Mouse (Mus musculus): Measurements from ENCODE around the gene R3hdm4.

R3hdm4 gene

GRCm38 (mm10) chr10:79874290-79874862 is 46.6 kb downstream of the R3hdm4 start, which contains the start of the genes Prtn3 and Plppr3:
Gene Prtn3 (plus strand): TSS chr10:79874476.
Gene Plppr3 (minus strand): TSS chr10:79874634.
- intact Hi-C loops (cut with DNase I): no loop called here

DNA sequence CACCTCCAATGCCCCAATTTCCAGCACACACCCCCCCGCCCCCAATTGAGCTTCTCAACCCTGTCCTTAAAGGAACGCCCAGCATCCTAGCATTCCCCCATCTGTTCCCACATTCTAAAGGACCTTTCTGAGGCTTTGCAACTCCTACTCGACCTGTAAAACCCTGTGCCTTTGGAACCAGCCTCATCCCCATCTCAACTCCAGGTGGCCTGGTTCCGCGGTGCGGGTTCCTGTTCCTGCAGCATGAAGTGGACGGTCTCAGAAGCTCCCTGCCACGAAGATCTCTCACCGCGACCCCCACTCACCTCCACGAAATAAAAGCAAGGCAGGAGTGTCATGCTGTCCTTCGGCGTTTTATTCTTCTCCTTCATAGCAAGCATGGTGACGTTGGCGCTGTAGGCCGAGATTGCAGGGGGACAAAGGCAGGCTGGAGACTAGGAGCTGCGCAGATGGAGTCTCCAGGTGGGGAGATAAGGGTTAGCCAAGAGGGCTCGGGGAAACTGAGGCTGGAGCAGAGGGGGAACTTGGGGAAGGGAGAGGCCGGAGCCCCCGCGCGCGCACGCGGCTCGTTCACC is 47.2 kb downstream of the R3hdm4 start:
- intact Hi-C loops (cut with DNase I): no loop called here

DNA sequence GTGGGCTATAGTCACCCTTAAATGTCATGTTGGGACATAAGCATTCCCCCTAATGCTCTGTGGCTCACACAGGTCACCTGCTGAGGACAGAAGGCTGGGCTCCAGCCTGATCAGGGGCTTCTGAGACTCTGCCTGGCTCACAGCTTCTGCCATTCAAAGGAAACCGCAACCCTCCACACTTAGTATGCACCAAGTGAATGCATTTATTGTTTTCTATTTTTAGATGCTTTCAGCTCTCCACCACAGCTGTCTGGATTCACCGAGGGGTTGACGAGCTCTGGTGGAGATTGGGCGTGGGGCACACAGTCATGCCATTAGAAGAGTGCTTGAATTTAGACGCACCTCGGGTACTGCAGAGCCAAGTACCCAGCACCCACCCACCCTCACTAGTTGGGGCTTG is 47.7 kb downstream of the R3hdm4 start:
- intact Hi-C loops (cut with DNase I): no loop called here

GRCm38 (mm10) chr10:79872862-79873261 is 48.1 kb downstream of the R3hdm4 start:
- intact Hi-C loops (cut with DNase I): no loop called here

GRCm38 (mm10) chr10:79871845-79872244 is 49.2 kb downstream of the R3hdm4 start:
- intact Hi-C loops (cut with DNase I): no loop called here

GRCm38 (mm10) chr10:79866601-79867000 is 54.4 kb downstream of the R3hdm4 start:
- intact Hi-C loops (cut with DNase I): loop anchor here (5.0 kb wide), 1 partner anchor 34 kb away; no protein-coding TSS in a partner anchor

DNA sequence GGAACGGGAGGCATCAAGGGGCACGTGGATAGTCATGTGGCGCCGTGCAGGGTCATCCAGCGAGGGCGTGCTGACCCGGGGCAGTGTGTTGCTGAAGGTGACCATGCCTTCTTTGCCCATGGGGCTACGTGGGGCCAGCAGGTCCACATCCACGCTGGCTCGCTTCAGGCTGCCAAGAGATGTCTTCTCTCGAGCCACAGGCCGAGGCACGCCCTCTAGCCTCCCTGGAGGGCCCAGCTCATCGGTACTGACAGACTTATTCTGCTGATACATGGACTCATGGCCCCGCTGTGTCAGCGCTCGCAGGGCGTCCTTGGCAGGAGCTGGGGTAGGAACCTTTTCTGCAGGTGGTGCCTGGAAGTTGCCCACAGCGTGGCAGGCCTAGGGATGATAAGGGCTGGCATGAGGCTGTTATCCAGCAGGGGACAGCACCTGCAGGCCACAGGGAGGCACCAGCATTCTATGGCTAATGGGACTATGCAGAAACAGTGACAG is 55.2 kb downstream of the R3hdm4 start:
- intact Hi-C loops (cut with DNase I): loop anchor here (5.0 kb wide), 1 partner anchor 34 kb away; no protein-coding TSS in a partner anchor

DNA sequence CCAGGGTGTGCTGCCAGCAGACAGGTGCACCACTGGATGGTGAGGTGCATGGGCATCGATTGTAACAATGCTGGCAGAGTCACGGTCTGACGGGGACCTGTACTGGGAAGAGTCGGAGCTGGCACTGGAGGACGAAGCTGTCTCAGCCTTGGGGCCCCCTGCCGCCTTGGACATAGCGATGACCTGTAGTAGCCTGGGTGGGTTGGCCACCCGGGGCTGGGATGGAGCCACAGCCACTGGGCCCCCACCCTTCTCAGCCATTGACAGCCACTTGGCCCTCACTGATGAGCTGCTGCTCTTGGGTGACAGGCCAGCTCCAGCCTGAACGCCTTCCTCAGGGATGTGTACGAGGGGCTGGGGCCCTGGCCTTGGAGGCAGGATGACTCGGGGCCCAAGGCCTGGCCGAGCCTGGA is 55.8 kb downstream of the R3hdm4 start:
- intact Hi-C loops (cut with DNase I): loop anchor here (5.0 kb wide), 1 partner anchor 33 kb away; no protein-coding TSS in a partner anchor

GRCm38 (mm10) chr10:79864351-79865188 is 56.4 kb downstream of the R3hdm4 start:
- intact Hi-C loops (cut with DNase I): loop anchor here (5.0 kb wide), 1 partner anchor 32 kb away; no protein-coding TSS in a partner anchor

DNA sequence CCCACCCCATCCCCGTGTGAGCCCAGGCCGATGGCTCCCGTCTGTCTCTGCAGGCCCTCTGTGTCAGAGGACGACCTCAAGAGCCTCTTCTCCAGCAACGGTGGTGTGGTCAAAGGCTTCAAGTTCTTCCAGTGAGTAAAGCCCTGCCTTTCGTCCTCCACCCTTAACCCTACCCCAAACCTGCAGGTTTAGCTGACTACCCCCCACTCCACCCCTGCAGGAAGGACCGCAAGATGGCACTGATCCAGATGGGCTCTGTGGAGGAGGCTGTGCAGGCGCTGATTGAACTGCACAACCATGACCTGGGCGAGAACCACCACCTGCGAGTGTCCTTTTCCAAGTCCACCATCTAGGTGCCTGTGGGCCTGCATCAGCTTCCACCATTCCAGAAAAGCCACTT is 58.1 kb downstream of the R3hdm4 start:
- intact Hi-C loops (cut with DNase I): no loop called here

DNA sequence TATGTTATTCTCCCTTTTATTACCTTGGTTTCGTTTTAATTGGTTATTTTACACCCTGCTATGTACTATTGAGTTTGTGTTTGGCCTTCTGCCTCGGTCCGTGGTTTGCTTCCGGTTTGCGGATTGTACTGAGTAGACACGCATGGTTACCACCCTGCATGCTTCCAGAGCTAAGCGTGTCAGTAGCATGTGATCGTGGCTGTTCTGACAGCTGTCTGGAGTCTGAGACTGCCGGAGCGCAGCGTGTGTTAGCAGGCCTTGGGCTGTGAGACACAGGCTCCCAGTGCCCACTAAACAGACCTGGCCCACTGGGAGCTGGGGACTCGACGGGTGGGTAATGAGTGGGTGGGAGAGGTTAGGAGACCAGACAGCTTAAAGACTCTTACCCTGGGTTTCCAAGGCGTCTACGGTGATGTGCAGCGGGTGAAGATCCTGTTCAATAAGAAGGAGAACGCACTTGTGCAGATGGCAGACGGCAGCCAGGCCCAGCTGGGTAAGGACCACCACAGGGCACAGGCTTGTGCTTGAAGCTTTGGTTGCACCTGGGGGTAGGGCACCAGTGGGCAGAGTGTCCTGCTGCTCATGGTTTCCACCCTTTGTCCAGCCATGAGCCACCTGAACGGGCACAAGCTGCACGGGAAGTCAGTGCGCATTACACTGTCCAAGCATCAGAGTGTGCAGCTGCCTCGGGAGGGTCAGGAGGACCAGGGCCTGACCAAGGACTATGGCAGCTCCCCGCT is 58.8 kb downstream of the R3hdm4 start:
- intact Hi-C loops (cut with DNase I): no loop called here

- intact Hi-C loops (cut with DNase I): no loop called here
Measured at GRCm38 (mm10) chr10:79861230-79862048, 59.6 kb downstream of the R3hdm4 start.

GRCm38 (mm10) chr10:79860079-79860911 is 60.7 kb downstream of the R3hdm4 start:
- intact Hi-C loops (cut with DNase I): no loop called here

Small RNA genes lying within 50 kb of the gene (microRNA-seq; reads per million reads assigned to microRNA genes)
- gene Mir6910: 0.11 to 0.37 reads per million in 2 experiments

All from adrenal gland (tissue).